Mouse (Mus musculus): ENCODE measurements around the gene Tmbim6. TPM values are rescaled to one million over a fixed set of nuclear protein-coding genes. Genes with fewer than 3 reads are reported as not detected.

The Tmbim6 gene
- total RNA-seq, 2 experiments from 2014 or later = 341 to 355 TPM

GRCm38 (mm10) chr15:99411747-99412146, 19.1 kb downstream of the Tmbim6 start:
- no peak overlapping the region for H3K4me3 ChIP-seq
- H3K27ac ChIP-seq = no peak overlapping the region
- peak; percentile 50 for TF ChIP-seq CTCF (conservative IDR thresholded peaks at IDR 0.05)
- DNase-seq (ENCODE audit: low spot score in 2 of 2) = no peak

GRCm38 (mm10) chr15:99415793-99416192, 23.1 kb downstream of the Tmbim6 start:
- peak; percentile 84 for TF ChIP-seq CTCF (conservative IDR thresholded peaks at IDR 0.05)
- Histone ChIP-seq H3K27ac (no peak overlapping the region), H3K4me3 (no peak overlapping the region)
- DNase-seq (ENCODE audit: low spot score in 2 of 2) = peak in 1 of 2 experiments; percentile 57

GRCm38 (mm10) chr15:99416348-99416882, 23.7 kb downstream of the Tmbim6 start:
- H3K27ac ChIP-seq = no peak overlapping the region
- peak; percentile 74 to 86 for DNase-seq (ENCODE audit: low spot score in 2 of 2)
- TF ChIP-seq CTCF (conservative IDR thresholded peaks at IDR 0.05) = peak; percentile 99
- no peak overlapping the region; the same call in 1 of the 2 replicates for H3K4me3 ChIP-seq

- Histone ChIP-seq H3K4me3 (no peak overlapping the region), H3K27ac (no peak overlapping the region)
- TF ChIP-seq CTCF (conservative IDR thresholded peaks at IDR 0.05) = no peak
- no peak for DNase-seq (ENCODE audit: low spot score in 2 of 2)
Observed at GRCm38 (mm10) chr15:99416957-99417356, 24.3 kb downstream of the Tmbim6 start.

- no peak for DNase-seq (ENCODE audit: low spot score in 2 of 2)
- no peak overlapping the region for H3K4me3 ChIP-seq
- H3K27ac ChIP-seq = no peak overlapping the region
- TF ChIP-seq CTCF (conservative IDR thresholded peaks at IDR 0.05) = no peak
Observed at GRCm38 (mm10) chr15:99417692-99418271, 25.1 kb downstream of the Tmbim6 start.

GRCm38 (mm10) chr15:99420101-99420500, 27.4 kb downstream of the Tmbim6 start:
- Histone ChIP-seq H3K4me3 (no peak overlapping the region; the same call in 1 of the 2 replicates), H3K27ac (peak overlapping the region; percentile 57; the same call in 1 of the 2 replicates)
- DNase-seq (ENCODE audit: low spot score in 2 of 2) = no peak
- TF ChIP-seq CTCF (conservative IDR thresholded peaks at IDR 0.05) = 0 out of 2 replicates have a peak, but pooled peaks have one; percentile 22

GRCm38 (mm10) chr15:99420521-99421014, 27.9 kb downstream of the Tmbim6 start:
- H3K27ac ChIP-seq = peak overlapping the region; percentile 57
- TF ChIP-seq CTCF (conservative IDR thresholded peaks at IDR 0.05) = no peak
- H3K4me3 ChIP-seq = no peak overlapping the region; the same call in 1 of the 2 replicates
- DNase-seq (ENCODE audit: low spot score in 2 of 2) = no peak

- no peak for TF ChIP-seq CTCF (conservative IDR thresholded peaks at IDR 0.05)
- Histone ChIP-seq H3K27ac (peak overlapping the region; percentile 57), H3K4me3 (no peak overlapping the region)
- DNase-seq (ENCODE audit: low spot score in 2 of 2) = no peak
Observed at GRCm38 (mm10) chr15:99421152-99421551, 28.5 kb downstream of the Tmbim6 start.

GRCm38 (mm10) chr15:99421676-99422075, 29.0 kb downstream of the Tmbim6 start:
- no peak overlapping the region for H3K4me3 ChIP-seq
- TF ChIP-seq CTCF (conservative IDR thresholded peaks at IDR 0.05) = no peak
- DNase-seq (ENCODE audit: low spot score in 2 of 2) = no peak
- H3K27ac ChIP-seq = no peak overlapping the region

GRCm38 (mm10) chr15:99422551-99422950, 29.9 kb downstream of the Tmbim6 start:
- no peak overlapping the region for H3K27ac ChIP-seq
- H3K4me3 ChIP-seq = no peak overlapping the region
- no peak for DNase-seq (ENCODE audit: low spot score in 2 of 2)
- TF ChIP-seq CTCF (conservative IDR thresholded peaks at IDR 0.05) = peak; percentile 9; the same call in 1 of the 2 replicates

- no peak overlapping the region for H3K27ac ChIP-seq
- TF ChIP-seq CTCF (conservative IDR thresholded peaks at IDR 0.05) = no peak
- no peak overlapping the region for H3K4me3 ChIP-seq
- DNase-seq (ENCODE audit: low spot score in 2 of 2) = no peak
Observed at GRCm38 (mm10) chr15:99423131-99423530, 30.4 kb downstream of the Tmbim6 start.

- no peak for TF ChIP-seq CTCF (conservative IDR thresholded peaks at IDR 0.05)
- no peak overlapping the region for H3K4me3 ChIP-seq
- no peak for DNase-seq (ENCODE audit: low spot score in 2 of 2)
Observed at GRCm38 (mm10) chr15:99423884-99424283, 31.2 kb downstream of the Tmbim6 start.

GRCm38 (mm10) chr15:99430394-99430793, 37.7 kb downstream of the Tmbim6 start:
- no peak for DNase-seq (ENCODE audit: low spot score in 2 of 2)
- Histone ChIP-seq H3K4me3 (no peak overlapping the region), H3K27ac (no peak overlapping the region)
- no peak for TF ChIP-seq CTCF (conservative IDR thresholded peaks at IDR 0.05)

More at GRCm38 (mm10) chr15:99423884-99424283, 31.2 kb downstream of the Tmbim6 start:
- no peak overlapping the region for H3K27ac ChIP-seq

GRCm38 (mm10) chr15:99431063-99431462, 38.4 kb downstream of the Tmbim6 start:
- Histone ChIP-seq H3K27ac (no peak overlapping the region), H3K4me3 (no peak overlapping the region)
- no peak for TF ChIP-seq CTCF (conservative IDR thresholded peaks at IDR 0.05)
- DNase-seq (ENCODE audit: low spot score in 2 of 2) = no peak

Measured in layer of hippocampus, adult 2 months (tissue).